In genomic region chr3:17792537-17793039, GRCm38 (mm10) we compare ENCODE assay signal across 14 mouse cellular contexts.
A peak's percentile ranks its signal among the peaks of the same experiment; 100 is the strongest.
DNase-seq lines count a peak whose midpoint lies in the region; ATAC-seq and TF ChIP-seq lines count a peak whose summit lies in the region.
"Had no signal": no experiment of that assay in that cellular context is flagged by ENCODE, and none has a peak within 500 bp of the region (broad histone marks: within the 10 kb centered on the region; RNA-seq: fewer than 3 reads in every experiment).

No protein-coding gene starts in this region.

- peak overlapping the region; percentile 36 for H3K4me3 ChIP-seq in cerebellum, adult 2 months (replicated peaks; ENCODE audit: insufficient read depth, low read depth, low read length)
- peak overlapping the region; percentile 70 for H3K4me3 ChIP-seq in forebrain, embryonic 10.5 days
- peak overlapping the region; percentile 90 for H3K4me3 ChIP-seq in hindbrain, embryonic 13.5 days
- H3K4me3 ChIP-seq in midbrain, embryonic 16.5 days (ENCODE audit: low read depth, low read length): peak overlapping the region; percentile 57
- H3K4me3 ChIP-seq: intestine, embryonic 15.5 days; liver, embryonic 12.5 days had no signal

- H3K9me3 ChIP-seq in forebrain, embryonic 10.5 days: no peaks in the 10 kb centered on the region
- no peaks in the 10 kb centered on the region for H3K9me3 ChIP-seq in hindbrain, embryonic 13.5 days
- no peaks in the 10 kb centered on the region for H3K9me3 ChIP-seq in midbrain, embryonic 16.5 days (replicated peaks; ENCODE audit: control insufficient read depth, low read length, poor library complexity, severe bottlenecking)
- H3K9me3 ChIP-seq: intestine, embryonic 15.5 days; liver, embryonic 12.5 days had no signal

- no peak for TF ChIP-seq CTCF in cerebellum, adult 2 months (IDR thresholded peaks at IDR 0.05; ENCODE audit: borderline replicate concordance, insufficient read depth, low read depth, low read length)

- 83% methylated on average over 2 of the region's 2 CpGs for WGBS in cerebellum, adult 2 months
- 39% methylated on average over 2 of the region's 2 CpGs for WGBS in forebrain, embryonic 10.5 days
- WGBS in hindbrain, embryonic 13.5 days: 15% methylated on average over 2 of the region's 2 CpGs
- 7% methylated on average over 2 of the region's 2 CpGs for WGBS in midbrain, embryonic 16.5 days

- no peak for DNase-seq in cerebellum, adult 2 months
- DNase-seq in cerebellum, postnatal 4 days (ENCODE audit: low spot score in 2 of 2): no peak
- DNase-seq in forebrain, embryonic 10.5 days (ENCODE audit: extremely low spot score, low spot score): no peak
- DNase-seq in layer of hippocampus, adult 8-10 months (ENCODE audit: low spot score in 2 of 2): no peak
- DNase-seq in layer of hippocampus, postnatal 36 days: no peak
- DNase-seq in ovary, postnatal 14 days (ENCODE audit: low spot score): no peak
- DNase-seq: adrenal gland, postnatal 10 days; kidney, postnatal 36 days; spleen, adult 18-20 months had no signal

- H3K9ac ChIP-seq in hindbrain, embryonic 13.5 days: peak overlapping the region; percentile 100
- peak overlapping the region; percentile 83 for H3K9ac ChIP-seq in midbrain, embryonic 16.5 days (ENCODE audit: low read depth, low read length)
- H3K9ac ChIP-seq: intestine, embryonic 15.5 days; liver, embryonic 12.5 days had no signal

- H3K27me3 ChIP-seq in cerebellum, adult 2 months (ENCODE audit: control insufficient read depth, insufficient read depth, low read length): no peaks in the 10 kb centered on the region
- H3K27me3 ChIP-seq in forebrain, embryonic 10.5 days (ENCODE audit: poor library complexity, severe bottlenecking): peaks cover 96% of the 10 kb centered on the region
- no peaks in the 10 kb centered on the region for H3K27me3 ChIP-seq in hindbrain, embryonic 13.5 days
- no peaks in the 10 kb centered on the region for H3K27me3 ChIP-seq in midbrain, embryonic 16.5 days (ENCODE audit: control insufficient read depth, insufficient read depth, low read depth, low read length)

- no peak for ATAC-seq in hindbrain, embryonic 13.5 days (ENCODE audit: low FRiP score)
- no peak for ATAC-seq in midbrain, embryonic 16.5 days
- ATAC-seq: intestine, embryonic 15.5 days; liver, embryonic 12.5 days; lung, postnatal 0 days had no signal

- H3K36me3 ChIP-seq in forebrain, embryonic 10.5 days (replicated peaks): peaks cover 17% of the 10 kb centered on the region; the same call in 1 of the 2 replicates
- H3K36me3 ChIP-seq in hindbrain, embryonic 13.5 days: peaks cover 15% of the 10 kb centered on the region; the same call in 1 of the 2 replicates
- peaks cover 4% of the 10 kb centered on the region; the same call in 1 of the 2 replicates for H3K36me3 ChIP-seq in midbrain, embryonic 16.5 days (ENCODE audit: control insufficient read depth, insufficient read depth, low read length)
- H3K36me3 ChIP-seq: intestine, embryonic 15.5 days; liver, embryonic 12.5 days had no signal

- H3K27ac ChIP-seq in cerebellum, adult 2 months (ENCODE audit: insufficient read depth, low read length): no peak overlapping the region
- peak overlapping the region; percentile 98 for H3K27ac ChIP-seq in forebrain, embryonic 10.5 days
- peak overlapping the region; percentile 100 for H3K27ac ChIP-seq in hindbrain, embryonic 13.5 days
- peak overlapping the region; percentile 98 for H3K27ac ChIP-seq in midbrain, embryonic 16.5 days (ENCODE audit: low read length)
- H3K27ac ChIP-seq: intestine, embryonic 15.5 days; liver, embryonic 12.5 days had no signal

- peak overlapping the region; percentile 89 for H3K4me2 ChIP-seq in hindbrain, embryonic 13.5 days
- H3K4me2 ChIP-seq in midbrain, embryonic 16.5 days (ENCODE audit: low read length): peak overlapping the region; percentile 82
- H3K4me2 ChIP-seq: intestine, embryonic 15.5 days; liver, embryonic 12.5 days had no signal

- H3K4me1 ChIP-seq in cerebellum, adult 2 months (ENCODE audit: control insufficient read depth, insufficient read depth, low read length): peaks cover 3% of the 10 kb centered on the region; the same call in 1 of the 2 replicates
- peaks cover 64% of the 10 kb centered on the region for H3K4me1 ChIP-seq in forebrain, embryonic 10.5 days
- peaks cover 18% of the 10 kb centered on the region for H3K4me1 ChIP-seq in hindbrain, embryonic 13.5 days (replicated peaks)
- H3K4me1 ChIP-seq in midbrain, embryonic 16.5 days (ENCODE audit: control insufficient read depth, insufficient read depth, low read length): peaks cover 8% of the 10 kb centered on the region; the same call in 1 of the 2 replicates

- TF ChIP-seq POLR2A in cerebellum, adult 2 months (IDR thresholded peaks at IDR 0.05; ENCODE audit: borderline replicate concordance, insufficient read depth, low read length): no peak

Comparison
In these comparisons a context has a peak if more than half of its experiments do, and no peak if none do; other contexts are left out.
1. H3K4me3 ChIP-seq: peak in every context shown above with its lines; median percentile 90 in hindbrain, embryonic 13.5 days; 70 in forebrain, embryonic 10.5 days; 57 in midbrain, embryonic 16.5 days; 36 in cerebellum, adult 2 months.